9 mouse cellular contexts compared by ENCODE assay signal in genomic region chr12:112720890-112721423, GRCm38 (mm10). TPM values are rescaled to one million over a fixed set of nuclear protein-coding genes. Genes with fewer than 3 reads are reported as not detected.
DNase-seq lines count a peak whose midpoint lies in the region; ATAC-seq and TF ChIP-seq lines count a peak whose summit lies in the region.
"Had no signal": no experiment of that assay in that cellular context is flagged by ENCODE, and none has a peak within 500 bp of the region (broad histone marks: within the 10 kb centered on the region; RNA-seq: fewer than 3 reads in every experiment).

No protein-coding gene starts in this region.

- no peak overlapping the region for H3K4me3 ChIP-seq in lung, postnatal 0 days (ENCODE audit: low read depth, low read length)
- H3K4me3 ChIP-seq in forebrain, embryonic 16.5 days (replicated peaks; ENCODE audit: low read length) = peak overlapping the region; percentile 78
- H3K4me3 ChIP-seq in liver, embryonic 11.5 days (ENCODE audit: low read depth, low read length) = peak overlapping the region; percentile 75
- H3K4me3 ChIP-seq in testis, adult 2 months (ENCODE audit: control insufficient read depth, low read depth, low read length) = peak overlapping the region; percentile 86

- no peaks in the 10 kb centered on the region for H3K9me3 ChIP-seq in lung, postnatal 0 days (ENCODE audit: low read length)
- no peaks in the 10 kb centered on the region for H3K9me3 ChIP-seq in forebrain, embryonic 16.5 days (ENCODE audit: control insufficient read depth, low read length)
- H3K9me3 ChIP-seq in liver, embryonic 11.5 days (ENCODE audit: control insufficient read depth, low read length) = no peaks in the 10 kb centered on the region
- H3K9me3 ChIP-seq: megakaryocyte, embryonic 14.5 days had no signal

- DNase-seq in lung, postnatal 0 days (ENCODE audit: low spot score) = no peak
- no peak for DNase-seq in lung, postnatal 10 days
- no peak for DNase-seq in liver, embryonic 11.5 days (ENCODE audit: low spot score)
- no peak for DNase-seq in right cerebral cortex, postnatal 36 days (ENCODE audit: low spot score in 2 of 2)
- no peak for DNase-seq in left cerebral cortex, postnatal 36 days (ENCODE audit: low spot score in 2 of 2)
- DNase-seq in left cerebral cortex, postnatal 4 days = no peak

- peak overlapping the region; percentile 97; the same call in 1 of the 2 replicates for H3K4me2 ChIP-seq in lung, postnatal 0 days (replicated peaks; ENCODE audit: low read depth, low read length)
- peak overlapping the region; percentile 69 for H3K4me2 ChIP-seq in forebrain, embryonic 16.5 days (ENCODE audit: low read length)
- H3K4me2 ChIP-seq in liver, embryonic 11.5 days = peak overlapping the region; percentile 94

- WGBS in lung, postnatal 0 days = 36% methylated on average over 12 of the region's 12 CpGs
- 32% methylated on average over 12 of the region's 12 CpGs for WGBS in forebrain, embryonic 16.5 days
- WGBS in liver, embryonic 11.5 days = 44% methylated on average over 12 of the region's 12 CpGs

- H3K9ac ChIP-seq in lung, postnatal 0 days (replicated peaks; ENCODE audit: low read depth) = no peak overlapping the region
- peak overlapping the region; percentile 84; the same call in 1 of the 2 replicates for H3K9ac ChIP-seq in forebrain, embryonic 16.5 days (replicated peaks; ENCODE audit: low read depth, low read length)
- peak overlapping the region; percentile 48 for H3K9ac ChIP-seq in liver, embryonic 11.5 days (ENCODE audit: low read depth, low read length)

- intact Hi-C loops in left cerebral cortex, postnatal 36 days (cut with DNase I) = no loop called here
- intact Hi-C loops in left cerebral cortex, postnatal 4 days (cut with DNase I) = no loop called here

- H3K4me1 ChIP-seq in lung, postnatal 0 days (ENCODE audit: insufficient read depth, low read depth, low read length) = no peaks in the 10 kb centered on the region
- peaks cover 27% of the 10 kb centered on the region for H3K4me1 ChIP-seq in forebrain, embryonic 16.5 days (replicated peaks; ENCODE audit: control insufficient read depth, insufficient read depth, low read length)
- peaks cover 4% of the 10 kb centered on the region; the same call in 1 of the 2 replicates for H3K4me1 ChIP-seq in liver, embryonic 11.5 days (replicated peaks; ENCODE audit: control insufficient read depth, insufficient read depth, low read length)
- H3K4me1 ChIP-seq in testis, adult 2 months (ENCODE audit: control insufficient read depth, insufficient read depth, low read length) = peaks cover 15% of the 10 kb centered on the region

- H3K36me3 ChIP-seq in lung, postnatal 0 days (ENCODE audit: insufficient read depth, low read length) = no peaks in the 10 kb centered on the region
- H3K36me3 ChIP-seq in forebrain, embryonic 16.5 days (ENCODE audit: control insufficient read depth, insufficient read depth) = no peaks in the 10 kb centered on the region
- no peaks in the 10 kb centered on the region; the same call in 1 of the 2 replicates for H3K36me3 ChIP-seq in liver, embryonic 11.5 days (ENCODE audit: control insufficient read depth, insufficient read depth, low read length)
- no peaks in the 10 kb centered on the region for H3K36me3 ChIP-seq in testis, adult 2 months (ENCODE audit: control insufficient read depth, insufficient read depth, low read length)

- no peak for TF ChIP-seq CTCF in lung, postnatal 0 days (IDR thresholded peaks at IDR 0.05)
- TF ChIP-seq CTCF in testis, adult 2 months (IDR thresholded peaks at IDR 0.05; ENCODE audit: control insufficient read depth, insufficient read depth, insufficient replicate concordance, low read depth, low read length) = no peak

- ATAC-seq in lung, postnatal 0 days = no peak
- no peak for ATAC-seq in forebrain, embryonic 16.5 days
- no peak for ATAC-seq in liver, embryonic 11.5 days (replicated peaks; ENCODE audit: low FRiP score)

- H3K27ac ChIP-seq in lung, postnatal 0 days (ENCODE audit: low read length) = peak overlapping the region; percentile 97
- H3K27ac ChIP-seq in forebrain, embryonic 16.5 days (ENCODE audit: low read length) = no peak overlapping the region
- H3K27ac ChIP-seq in liver, embryonic 11.5 days (ENCODE audit: low read depth, low read length) = peak overlapping the region; percentile 80
- peak overlapping the region; percentile 85 for H3K27ac ChIP-seq in testis, adult 2 months (ENCODE audit: control insufficient read depth, insufficient read depth, low read depth, low read length)

- no peaks in the 10 kb centered on the region for H3K27me3 ChIP-seq in lung, postnatal 0 days (replicated peaks; ENCODE audit: insufficient read depth, low read length)
- H3K27me3 ChIP-seq in forebrain, embryonic 16.5 days (replicated peaks; ENCODE audit: control insufficient read depth, insufficient read depth, low read length) = no peaks in the 10 kb centered on the region
- H3K27me3 ChIP-seq in liver, embryonic 11.5 days (replicated peaks; ENCODE audit: control insufficient read depth, insufficient read depth, low read length) = peaks cover 41% of the 10 kb centered on the region
- H3K27me3 ChIP-seq in testis, adult 2 months (ENCODE audit: control insufficient read depth, insufficient read depth, low read length) = no peaks in the 10 kb centered on the region

- peak; percentile 83 for TF ChIP-seq EP300 in lung, postnatal 0 days (IDR thresholded peaks at IDR 0.05)

- peak; percentile 24 for TF ChIP-seq POLR2A in testis, adult 2 months (IDR thresholded peaks at IDR 0.05; ENCODE audit: control insufficient read depth, low read depth, low read length)

RNA-seq across cellular contexts. Expression of gene Cep170b, which starts 0.7 kb away (rescaled TPM):
- polyA plus RNA-seq in lung, postnatal 0 days (2015; fragmentation: Nextera tagmentation; extraction: Ambion mirVana) = 17.5 and 20.8 TPM in 2 replicates
- polyA plus RNA-seq in forebrain, embryonic 16.5 days (2015; fragmentation: Nextera tagmentation; extraction: Ambion mirVana) = 18.8 and 22.9 TPM in 2 replicates
- polyA plus RNA-seq in liver, embryonic 11.5 days (2014; fragmentation: Nextera tagmentation; extraction: Ambion mirVana) = 7.9 and 8.0 TPM in 2 replicates
- 27.4 and 28.8 TPM in 2 replicates for polyA plus RNA-seq in testis, adult 2 months (2012; rRNA removed)
- total RNA-seq in left cerebral cortex, postnatal 36 days (2021) = 100 to 1,000 TPM; 258 to 267 TPM
- 100 to 1,000 TPM; 183 to 185 TPM for total RNA-seq in left cerebral cortex, postnatal 4 days (2021)

RNA-seq across cellular contexts. Expression of gene Pld4, which starts 39.5 kb away (rescaled TPM):
- polyA plus RNA-seq in lung, postnatal 0 days (2015; fragmentation: Nextera tagmentation; extraction: Ambion mirVana) = 19.6 and 23.8 TPM in 2 replicates
- polyA plus RNA-seq in forebrain, embryonic 16.5 days (2015; fragmentation: Nextera tagmentation; extraction: Ambion mirVana) = 4.0 and 5.3 TPM in 2 replicates
- 6.3 and 7.4 TPM in 2 replicates for polyA plus RNA-seq in liver, embryonic 11.5 days (2014; fragmentation: Nextera tagmentation; extraction: Ambion mirVana)
- 4.0 TPM in 2 replicates for polyA plus RNA-seq in testis, adult 2 months (2012; rRNA removed)
- total RNA-seq in left cerebral cortex, postnatal 36 days (2021) = 10 to 100 TPM in 1 of 2 experiments, 1 to 10 TPM in 1; 9.3 to 10.3 TPM
- total RNA-seq in left cerebral cortex, postnatal 4 days (2021) = 1 to 10 TPM; 6.2 to 6.6 TPM

RNA-seq across cellular contexts. Expression of gene Zbtb42, which starts 42.3 kb away (rescaled TPM):
- polyA plus RNA-seq in lung, postnatal 0 days (2015; fragmentation: Nextera tagmentation; extraction: Ambion mirVana) = 14.0 and 14.6 TPM in 2 replicates
- polyA plus RNA-seq in forebrain, embryonic 16.5 days (2015; fragmentation: Nextera tagmentation; extraction: Ambion mirVana) = 0.65 and 0.92 TPM in 2 replicates
- 0.96 and 1.7 TPM in 2 replicates for polyA plus RNA-seq in liver, embryonic 11.5 days (2014; fragmentation: Nextera tagmentation; extraction: Ambion mirVana)
- 49.9 and 55.5 TPM in 2 replicates for polyA plus RNA-seq in testis, adult 2 months (2012; rRNA removed)
- total RNA-seq in left cerebral cortex, postnatal 36 days (2021) = under 1 TPM; 0.70 to 0.81 TPM
- total RNA-seq in left cerebral cortex, postnatal 4 days (2021) = 1 to 10 TPM in 1 of 2 experiments, under 1 TPM in 1; 0.62 to 1.9 TPM

RNA-seq across cellular contexts. Expression of gene Akt1, which starts 46.3 kb away (rescaled TPM):
- 78.8 and 91.3 TPM in 2 replicates for polyA plus RNA-seq in lung, postnatal 0 days (2015; fragmentation: Nextera tagmentation; extraction: Ambion mirVana)
- 56.9 and 57.1 TPM in 2 replicates for polyA plus RNA-seq in forebrain, embryonic 16.5 days (2015; fragmentation: Nextera tagmentation; extraction: Ambion mirVana)
- 54.9 and 62.9 TPM in 2 replicates for polyA plus RNA-seq in liver, embryonic 11.5 days (2014; fragmentation: Nextera tagmentation; extraction: Ambion mirVana)
- polyA plus RNA-seq in testis, adult 2 months (2012; rRNA removed) = 28.3 and 29.1 TPM in 2 replicates
- total RNA-seq in left cerebral cortex, postnatal 36 days (2021) = 100 to 1,000 TPM; 143 to 162 TPM
- 100 to 1,000 TPM; 279 to 286 TPM for total RNA-seq in left cerebral cortex, postnatal 4 days (2021)
